Comparison of ENCODE assay signal across 18 mouse cellular contexts in the genomic region with DNA sequence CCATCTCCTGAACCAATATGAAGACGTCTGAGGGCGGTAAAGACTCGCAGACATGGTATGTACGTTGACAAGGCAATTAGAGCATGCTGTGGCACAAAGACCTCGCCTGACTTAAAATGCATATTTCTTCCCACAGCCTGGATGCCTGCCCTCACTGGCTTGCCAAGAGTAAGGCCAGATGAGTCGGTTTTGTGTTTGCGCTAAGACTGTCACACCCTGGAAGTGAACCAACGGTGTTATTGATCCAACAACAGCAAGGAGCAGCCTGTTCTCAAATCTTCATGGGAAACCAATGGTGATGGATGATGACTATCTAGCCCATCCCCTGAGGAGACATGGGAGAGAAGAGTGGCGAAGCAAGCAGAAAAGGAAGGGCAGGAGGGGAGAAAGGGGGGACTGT. TPM values are rescaled to one million over a fixed set of nuclear protein-coding genes. Genes with fewer than 3 reads are reported as not detected.
DNase-seq lines count a peak whose midpoint lies in the region; ATAC-seq and TF ChIP-seq lines count a peak whose summit lies in the region.
"Had no signal": no experiment of that assay in that cellular context is flagged by ENCODE, and none has a peak within 500 bp of the region (broad histone marks: within the 10 kb centered on the region; RNA-seq: fewer than 3 reads in every experiment).

No protein-coding gene starts in this region.

- H3K27ac ChIP-seq in forebrain, embryonic 14.5 days (ENCODE audit: low read depth, low read length): no peak overlapping the region
- no peak overlapping the region for H3K27ac ChIP-seq in forebrain, embryonic 10.5 days
- H3K27ac ChIP-seq in lung, embryonic 14.5 days (ENCODE audit: low read depth): no peak overlapping the region
- H3K27ac ChIP-seq in embryonic facial prominence, embryonic 15.5 days (replicated peaks): 0 out of 2 replicates have a peak overlapping the region, but pooled peaks have one; percentile 6
- no peak overlapping the region for H3K27ac ChIP-seq in kidney, embryonic 15.5 days
- H3K27ac ChIP-seq: kidney, postnatal 0 days; macrophage had no signal

- H3K4me1 ChIP-seq in forebrain, embryonic 14.5 days (ENCODE audit: control insufficient read depth, insufficient read depth, low read length): no peaks in the 10 kb centered on the region
- 0 out of 2 replicates have a peak, but pooled peaks cover 4% of the 10 kb centered on the region for H3K4me1 ChIP-seq in forebrain, embryonic 10.5 days
- H3K4me1 ChIP-seq in lung, embryonic 14.5 days (ENCODE audit: insufficient read depth): no peaks in the 10 kb centered on the region
- H3K4me1 ChIP-seq in embryonic facial prominence, embryonic 15.5 days: peaks cover 7% of the 10 kb centered on the region; the same call in 1 of the 2 replicates
- H3K4me1 ChIP-seq in kidney, embryonic 15.5 days: no peaks in the 10 kb centered on the region

- no peak overlapping the region for H3K9ac ChIP-seq in forebrain, embryonic 14.5 days (ENCODE audit: low read length)
- no peak overlapping the region for H3K9ac ChIP-seq in lung, embryonic 14.5 days
- no peak overlapping the region for H3K9ac ChIP-seq in embryonic facial prominence, embryonic 15.5 days
- no peak overlapping the region for H3K9ac ChIP-seq in kidney, embryonic 15.5 days

- no peaks in the 10 kb centered on the region for H3K9me3 ChIP-seq in forebrain, embryonic 14.5 days (replicated peaks; ENCODE audit: control insufficient read depth, low read length)
- H3K9me3 ChIP-seq in forebrain, embryonic 10.5 days: no peaks in the 10 kb centered on the region
- no peaks in the 10 kb centered on the region for H3K9me3 ChIP-seq in lung, embryonic 14.5 days (ENCODE audit: low read depth, low read length)
- H3K9me3 ChIP-seq in embryonic facial prominence, embryonic 15.5 days (replicated peaks): no peaks in the 10 kb centered on the region
- no peaks in the 10 kb centered on the region for H3K9me3 ChIP-seq in kidney, embryonic 15.5 days (replicated peaks)

- H3K36me3 ChIP-seq in forebrain, embryonic 14.5 days (ENCODE audit: control insufficient read depth, insufficient read depth, low read length): no peaks in the 10 kb centered on the region
- no peaks in the 10 kb centered on the region for H3K36me3 ChIP-seq in forebrain, embryonic 10.5 days (replicated peaks)
- H3K36me3 ChIP-seq in lung, embryonic 14.5 days (ENCODE audit: insufficient read depth): no peaks in the 10 kb centered on the region
- no peaks in the 10 kb centered on the region for H3K36me3 ChIP-seq in embryonic facial prominence, embryonic 15.5 days
- H3K36me3 ChIP-seq in kidney, embryonic 15.5 days: no peaks in the 10 kb centered on the region

- DNase-seq in forebrain, embryonic 14.5 days (ENCODE audit: low spot score): peak; percentile 59
- DNase-seq in forebrain, embryonic 10.5 days (ENCODE audit: extremely low spot score, low spot score): no peak
- DNase-seq in lung, embryonic 14.5 days: peak; percentile 22
- DNase-seq in lung, postnatal 25 days (ENCODE audit: low spot score): no peak
- DNase-seq in gastrocnemius, postnatal 25 days: peak; percentile 61
- no peak for DNase-seq in thymus, postnatal 25 days
- DNase-seq: cerebellum, adult 11 months; liver; right cerebral cortex, postnatal 4 days; thymus, postnatal 36 days had no signal

- no peak overlapping the region for H3K4me3 ChIP-seq in forebrain, embryonic 14.5 days (ENCODE audit: low read depth, low read length)
- H3K4me3 ChIP-seq in forebrain, embryonic 10.5 days: no peak overlapping the region
- H3K4me3 ChIP-seq in lung, embryonic 14.5 days (ENCODE audit: low read depth, low read length): no peak overlapping the region
- no peak overlapping the region for H3K4me3 ChIP-seq in embryonic facial prominence, embryonic 15.5 days (replicated peaks)
- H3K4me3 ChIP-seq in kidney, embryonic 15.5 days (replicated peaks): no peak overlapping the region

- TF ChIP-seq CTCF in lung, embryonic 14.5 days (IDR thresholded peaks at IDR 0.05; ENCODE audit: low read depth): no peak

- H3K4me2 ChIP-seq in forebrain, embryonic 14.5 days (ENCODE audit: low read length): no peak overlapping the region
- no peak overlapping the region for H3K4me2 ChIP-seq in lung, embryonic 14.5 days
- H3K4me2 ChIP-seq in embryonic facial prominence, embryonic 15.5 days (replicated peaks): no peak overlapping the region
- H3K4me2 ChIP-seq in kidney, embryonic 15.5 days: no peak overlapping the region

- peak; percentile 67; the same call in 1 of the 2 replicates for ATAC-seq in forebrain, embryonic 14.5 days
- ATAC-seq in lung, embryonic 14.5 days (ENCODE audit: insufficient read depth): no peak
- ATAC-seq in embryonic facial prominence, embryonic 15.5 days (ENCODE audit: insufficient number of reproducible peaks, low FRiP score, low TSS enrichment, low read depth): no peak
- no peak for ATAC-seq in kidney, embryonic 15.5 days (replicated peaks; ENCODE audit: low FRiP score)
- ATAC-seq: inflammation-experienced regulatory T-cells, adult 6 months; midbrain, embryonic 16.5 days had no signal

- WGBS in forebrain, embryonic 14.5 days: 59% methylated on average over 9 of the region's 9 CpGs
- WGBS in forebrain, embryonic 10.5 days: 91% methylated on average over 9 of the region's 9 CpGs
- WGBS in lung, embryonic 14.5 days: 55% methylated on average over 9 of the region's 9 CpGs
- 39% methylated on average over 9 of the region's 9 CpGs for WGBS in embryonic facial prominence, embryonic 15.5 days
- WGBS in kidney, embryonic 15.5 days: 64% methylated on average over 9 of the region's 9 CpGs

- no peaks in the 10 kb centered on the region for H3K27me3 ChIP-seq in forebrain, embryonic 14.5 days (replicated peaks; ENCODE audit: control insufficient read depth, insufficient read depth, low read length)
- H3K27me3 ChIP-seq in forebrain, embryonic 10.5 days (ENCODE audit: poor library complexity, severe bottlenecking): no peaks in the 10 kb centered on the region
- H3K27me3 ChIP-seq in lung, embryonic 14.5 days (ENCODE audit: insufficient read depth, low read length): no peaks in the 10 kb centered on the region
- H3K27me3 ChIP-seq in embryonic facial prominence, embryonic 15.5 days: no peaks in the 10 kb centered on the region
- no peaks in the 10 kb centered on the region for H3K27me3 ChIP-seq in kidney, embryonic 15.5 days

RNA-seq across cellular contexts. Expression of a gene that starts 22.6 kb away (rescaled TPM):
- polyA plus RNA-seq in forebrain, embryonic 14.5 days (2014; fragmentation: Nextera tagmentation; extraction: Ambion mirVana): 0.10 TPM in 1 of 2 replicates, not detected in the other
- not detected in 2 replicates for polyA plus RNA-seq in forebrain, embryonic 10.5 days (2016; fragmentation: Nextera tagmentation; extraction: Ambion mirVana)
- 0.08 TPM in 1 of 2 replicates, not detected in the other for polyA plus RNA-seq in lung, embryonic 14.5 days (2014; fragmentation: Nextera tagmentation; extraction: Ambion mirVana)
- 0.09 and 0.21 TPM in 2 replicates for polyA plus RNA-seq in embryonic facial prominence, embryonic 15.5 days (2015; fragmentation: Nextera tagmentation; extraction: Ambion mirVana)
- not detected for total RNA-seq in gastrocnemius, postnatal 25 days (2021)
- not detected in 2 replicates for polyA plus RNA-seq in kidney, embryonic 15.5 days (2015; fragmentation: Nextera tagmentation; extraction: Ambion mirVana)
- total RNA-seq: left cerebral cortex, postnatal 10 days had no signal
- polyA plus RNA-seq: C2C12; kidney, postnatal 0 days had no signal

RNA-seq across cellular contexts. Expression of a gene that starts 57.5 kb away (rescaled TPM):
- 1.2 and 2.0 TPM in 2 replicates for polyA plus RNA-seq in forebrain, embryonic 14.5 days (2014; fragmentation: Nextera tagmentation; extraction: Ambion mirVana)
- polyA plus RNA-seq in forebrain, embryonic 10.5 days (2016; fragmentation: Nextera tagmentation; extraction: Ambion mirVana): 3.9 and 4.5 TPM in 2 replicates
- polyA plus RNA-seq in lung, embryonic 14.5 days (2014; fragmentation: Nextera tagmentation; extraction: Ambion mirVana): 4.4 and 5.6 TPM in 2 replicates
- polyA plus RNA-seq in embryonic facial prominence, embryonic 15.5 days (2015; fragmentation: Nextera tagmentation; extraction: Ambion mirVana): 2.7 and 5.0 TPM in 2 replicates
- 10 to 100 TPM; 14.6 to 16.0 TPM for total RNA-seq in gastrocnemius, postnatal 25 days (2021)
- 3.4 TPM in 2 replicates for polyA plus RNA-seq in kidney, embryonic 15.5 days (2015; fragmentation: Nextera tagmentation; extraction: Ambion mirVana)

Comparison
In these comparisons a context has a peak if more than half of its experiments do, and no peak if none do; other contexts are left out.
1. DNase-seq: peak in forebrain, embryonic 14.5 days (single experiment), lung, embryonic 14.5 days (single experiment) and gastrocnemius, postnatal 25 days (single experiment); none in forebrain, embryonic 10.5 days (single experiment), lung, postnatal 25 days (single experiment) and thymus, postnatal 25 days (single experiment).